Mouse (Mus musculus) spleen, postnatal 10 days (tissue): ENCODE data around the gene Col1a1.
"Not testable (repeated sequence)": the region's sequence is repeated elsewhere in the genome, so short reads cannot be mapped to it uniquely, and the experiment has no call there.

Experiments
- DNase-seq, 2 experiments: peaks; one replicate each; pipeline ENCODE4 v3.0.0; 2021 to 2022; ENCODE audit warnings: low spot score in 2 of 2

Col1a1 gene

DNA sequence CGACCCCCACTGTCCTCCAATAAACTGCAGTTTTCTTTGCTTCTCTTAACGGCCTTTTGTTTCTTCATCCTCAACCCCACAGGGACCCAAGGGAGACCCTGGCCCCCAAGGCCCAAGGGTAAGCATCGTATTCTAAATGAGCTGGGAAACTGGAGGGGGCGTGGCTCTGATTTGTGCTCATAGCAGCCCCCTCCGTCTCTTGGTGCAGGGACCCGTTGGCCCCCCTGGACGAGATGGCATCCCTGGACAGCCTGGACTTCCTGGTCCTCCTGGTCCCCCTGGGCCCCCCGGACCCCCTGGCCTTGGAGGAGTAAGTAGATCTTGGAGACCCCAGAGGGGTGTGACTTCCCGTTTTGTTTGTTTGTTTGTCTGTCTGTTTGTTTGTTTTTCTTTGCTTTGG is 2.3 kb downstream of the Col1a1 start:
- no peak for DNase-seq

DNA sequence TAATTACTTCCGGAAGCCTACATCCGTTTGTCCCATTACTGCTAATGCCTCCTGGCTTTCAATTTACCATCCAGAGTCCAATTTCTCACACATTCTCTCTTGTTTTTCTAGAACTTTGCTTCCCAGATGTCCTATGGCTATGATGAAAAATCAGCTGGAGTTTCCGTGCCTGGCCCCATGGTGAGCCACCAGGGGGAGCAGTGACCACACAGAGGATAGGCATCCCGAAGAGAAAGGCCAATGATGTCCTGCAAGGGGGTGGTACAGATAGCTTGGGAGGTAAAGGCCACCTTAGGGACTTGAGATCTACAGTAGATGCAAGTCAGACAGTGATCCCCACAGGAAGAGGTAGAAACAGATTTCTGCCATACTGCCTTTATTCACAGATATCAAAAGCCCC is 3.3 kb downstream of the Col1a1 start:
- peak; percentile 51 to 79 for DNase-seq

DNA sequence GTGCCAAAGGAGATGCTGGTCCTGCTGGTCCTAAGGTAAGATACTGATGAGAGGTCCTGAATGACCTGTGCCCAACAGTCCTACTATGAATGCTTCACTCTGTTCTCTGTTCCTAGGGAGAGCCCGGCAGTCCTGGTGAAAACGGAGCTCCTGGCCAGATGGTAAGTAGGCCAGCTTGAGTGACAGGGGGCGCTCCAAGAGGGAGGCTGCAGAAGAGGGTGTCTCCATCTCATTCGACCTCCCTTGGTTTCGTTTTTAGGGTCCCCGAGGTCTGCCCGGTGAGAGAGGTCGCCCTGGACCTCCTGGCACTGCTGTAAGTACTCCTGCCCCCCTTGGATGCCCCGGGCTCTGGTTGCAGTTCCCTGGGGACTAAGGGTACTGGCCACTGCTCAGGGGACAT is 5.1 kb downstream of the Col1a1 start:
- DNase-seq = no peak

DNA sequence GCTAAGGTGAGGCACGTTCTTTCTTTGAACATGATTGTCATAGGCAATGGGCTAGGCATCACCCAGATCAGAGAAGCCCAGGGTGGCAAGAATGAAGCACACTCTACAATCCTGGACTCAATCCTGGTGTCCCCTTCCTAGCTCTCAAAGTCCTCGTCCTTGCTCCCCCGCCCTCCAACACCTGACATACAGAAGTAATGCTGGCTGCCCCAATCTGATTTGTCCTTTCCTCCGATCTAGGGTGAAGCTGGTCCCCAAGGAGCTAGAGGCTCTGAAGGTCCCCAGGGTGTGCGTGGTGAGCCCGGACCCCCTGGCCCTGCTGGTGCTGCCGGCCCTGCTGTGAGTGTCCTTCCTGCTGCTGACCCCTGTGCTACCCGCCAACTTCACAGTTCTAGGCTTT is 5.8 kb downstream of the Col1a1 start:
- DNase-seq = no peak

DNA sequence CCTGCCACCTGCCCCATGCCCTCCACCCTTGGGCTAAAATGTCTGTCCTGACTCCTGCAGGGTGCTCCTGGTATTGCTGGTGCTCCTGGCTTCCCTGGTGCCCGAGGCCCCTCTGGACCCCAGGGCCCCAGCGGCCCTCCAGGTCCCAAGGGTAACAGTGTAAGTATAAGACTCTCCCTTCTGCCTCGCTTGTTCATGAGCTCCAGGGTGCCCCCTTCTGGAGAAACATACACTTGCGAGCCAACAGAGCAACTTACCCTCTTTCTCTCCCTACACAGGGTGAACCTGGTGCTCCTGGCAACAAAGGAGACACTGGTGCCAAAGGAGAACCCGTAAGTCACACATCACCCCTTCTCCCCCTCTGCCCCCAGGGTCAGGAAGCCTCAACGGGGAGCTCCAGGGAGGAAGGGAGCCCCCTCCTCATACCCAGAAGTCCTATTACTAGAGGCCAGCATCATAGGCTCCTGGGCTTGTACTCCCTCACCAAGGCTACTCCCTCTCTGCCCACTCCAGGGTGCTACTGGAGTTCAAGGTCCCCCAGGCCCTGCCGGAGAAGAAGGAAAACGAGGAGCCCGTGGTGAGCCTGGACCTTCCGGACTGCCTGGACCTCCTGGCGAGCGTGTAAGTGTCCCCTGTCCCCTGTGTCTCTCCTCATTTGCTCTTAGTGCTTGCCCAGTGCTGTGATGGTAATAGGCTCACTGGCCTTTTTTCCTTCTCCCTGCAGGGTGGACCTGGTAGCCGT is 6.4 kb downstream of the Col1a1 start:
- DNase-seq = peak; percentile 31 to 64

DNA sequence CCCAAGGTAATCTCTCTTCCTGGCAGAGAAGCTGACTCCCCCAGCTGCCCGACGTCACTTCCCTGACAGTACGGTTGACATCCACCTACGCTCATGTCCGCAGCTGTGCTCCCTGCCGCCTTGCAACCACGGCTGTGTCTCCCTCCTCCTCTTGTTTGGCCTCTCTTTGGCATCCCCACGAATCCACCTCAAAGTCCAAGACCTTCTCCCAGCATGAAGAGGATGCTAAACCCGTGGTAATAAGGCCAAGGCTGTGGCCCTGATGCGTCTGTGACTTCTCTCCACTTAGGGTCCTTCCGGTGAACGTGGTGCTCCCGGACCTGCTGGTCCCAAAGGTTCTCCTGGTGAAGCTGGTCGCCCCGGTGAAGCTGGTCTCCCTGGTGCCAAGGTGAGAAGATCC is 7.0 kb downstream of the Col1a1 start:
- no peak for DNase-seq

DNA sequence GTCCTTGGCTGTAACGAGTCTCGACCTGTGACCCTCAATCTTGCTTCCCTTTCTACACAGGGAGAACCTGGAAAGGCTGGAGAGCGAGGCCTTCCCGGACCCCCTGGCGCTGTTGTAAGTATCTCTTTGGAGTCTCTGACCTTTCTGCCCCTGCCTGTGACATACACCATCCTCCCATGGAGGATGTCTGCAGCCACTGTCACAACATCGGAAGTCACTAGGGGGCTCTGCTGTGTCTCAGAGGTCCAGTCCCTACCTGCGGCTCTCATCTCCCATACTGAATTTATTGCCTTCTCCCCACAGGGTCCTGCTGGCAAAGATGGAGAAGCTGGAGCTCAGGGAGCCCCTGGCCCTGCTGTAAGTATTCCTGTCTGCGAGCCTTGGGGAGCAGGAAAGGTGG is 8.3 kb downstream of the Col1a1 start:
- no peak for DNase-seq

DNA sequence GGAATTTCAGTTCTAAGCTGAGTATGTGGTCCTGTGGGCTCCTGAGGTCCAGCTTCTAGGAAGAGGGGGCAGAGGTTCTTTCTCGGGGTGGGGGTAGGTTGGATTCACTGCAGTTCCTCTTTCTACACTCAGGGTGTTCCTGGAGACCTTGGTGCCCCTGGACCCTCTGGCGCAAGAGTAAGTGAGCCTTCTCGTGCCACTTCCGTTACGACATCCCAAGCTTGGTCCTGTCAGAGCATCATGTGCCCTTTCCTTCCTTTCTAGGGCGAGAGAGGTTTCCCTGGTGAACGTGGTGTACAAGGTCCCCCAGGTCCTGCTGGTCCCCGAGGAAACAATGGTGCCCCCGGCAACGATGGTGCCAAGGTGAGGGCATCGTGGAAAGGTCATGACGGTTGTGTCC is 9.2 kb downstream of the Col1a1 start:
- no peak for DNase-seq

DNA sequence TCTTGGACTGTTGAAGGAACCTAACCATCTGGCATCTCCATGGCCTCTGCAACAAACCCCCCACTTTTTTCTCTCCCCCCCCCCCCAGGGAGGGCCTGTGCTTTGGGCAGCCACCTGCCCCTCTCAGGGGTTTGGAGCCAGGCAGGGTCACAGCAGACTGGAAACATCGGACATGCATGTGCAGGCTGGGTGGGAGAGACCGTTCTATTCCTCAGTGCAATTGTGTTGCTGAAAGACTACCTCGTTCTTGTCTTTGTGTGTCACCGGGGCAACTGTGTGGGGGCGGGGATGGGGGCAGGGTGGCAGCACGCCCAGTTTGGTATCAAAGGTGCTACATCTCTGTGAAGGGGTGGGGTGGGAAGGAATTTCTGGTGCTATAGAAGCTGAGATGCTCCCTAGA is 16.1 kb downstream of the Col1a1 start:
- no peak for DNase-seq

DNA sequence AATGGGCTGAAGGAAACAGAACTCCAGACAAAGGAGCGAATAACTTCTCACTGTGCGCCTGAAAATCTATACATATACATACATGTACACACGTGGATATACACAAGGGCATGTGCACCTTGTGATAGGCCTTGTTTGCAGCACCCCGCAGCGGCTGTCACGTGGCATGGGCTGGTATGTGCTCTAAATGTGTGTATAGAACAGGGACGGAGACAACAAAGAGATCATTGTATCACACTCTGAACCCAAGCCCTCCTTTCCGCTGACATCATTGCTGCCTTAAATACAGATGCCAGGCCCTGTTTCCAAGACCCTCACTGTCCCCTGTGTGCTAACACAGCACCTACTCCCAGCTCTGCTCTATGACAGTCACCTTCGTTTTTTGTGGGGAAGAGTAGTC is 19.1 kb downstream of the Col1a1 start:
- DNase-seq = no peak

DNA sequence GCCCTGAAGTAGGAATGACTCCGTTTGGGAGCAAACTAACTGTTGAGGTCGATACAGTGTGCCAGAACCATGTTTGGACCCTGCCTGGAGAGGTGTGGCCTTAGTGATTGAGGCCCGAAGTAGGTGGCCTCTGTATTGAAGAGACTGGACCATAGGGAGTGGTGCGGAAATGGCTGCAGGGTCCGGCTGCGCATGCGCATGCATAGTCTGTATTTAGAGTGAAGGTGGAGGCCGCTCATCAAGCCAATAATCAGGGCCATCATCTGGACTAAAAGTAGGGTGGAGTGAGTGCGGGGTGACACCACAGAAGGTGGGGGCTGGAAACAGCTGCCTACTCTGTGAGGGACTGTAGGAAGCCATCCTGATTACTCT is 21.7 kb downstream of the Col1a1 start:
- no peak for DNase-seq

DNA sequence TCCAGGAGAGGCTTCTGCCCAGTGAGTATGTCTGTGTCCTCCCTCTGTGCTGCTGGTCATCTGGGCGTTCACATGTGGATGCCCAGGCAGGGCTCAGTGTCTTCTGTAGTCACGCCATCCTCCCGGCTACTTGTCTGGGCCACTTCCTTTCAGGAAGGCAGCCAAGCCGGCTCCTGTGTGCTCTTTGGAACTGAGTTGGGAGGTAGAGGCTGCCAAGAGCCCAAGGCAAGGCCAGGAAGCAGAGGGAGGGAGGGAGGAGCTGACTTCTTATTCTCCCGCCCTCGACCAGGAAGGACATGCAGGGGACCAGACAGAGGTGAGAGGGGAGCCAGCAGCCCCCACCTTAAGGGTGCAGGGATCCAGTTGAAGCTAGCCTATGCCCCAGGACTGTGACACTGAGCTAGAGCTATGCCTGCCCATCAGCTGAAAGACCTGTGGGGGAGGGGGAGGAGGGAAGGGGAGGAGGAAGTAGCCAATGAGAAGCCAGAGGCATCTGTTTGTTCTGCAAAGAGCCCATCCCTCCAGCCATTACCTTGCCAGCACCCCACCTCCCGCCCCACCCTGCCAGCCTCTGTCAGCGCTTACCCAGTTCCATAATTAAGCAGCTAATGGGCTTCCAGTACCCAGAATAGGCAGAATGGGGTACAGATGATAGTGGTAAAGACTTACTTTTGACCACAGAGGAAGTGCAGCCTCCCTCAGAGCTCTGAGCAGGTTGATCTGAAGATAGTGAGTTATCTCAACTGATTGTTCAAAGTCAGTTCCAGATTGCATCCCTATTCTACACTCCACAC is 22.2 kb downstream of the Col1a1 start:
- no peak for DNase-seq

DNA sequence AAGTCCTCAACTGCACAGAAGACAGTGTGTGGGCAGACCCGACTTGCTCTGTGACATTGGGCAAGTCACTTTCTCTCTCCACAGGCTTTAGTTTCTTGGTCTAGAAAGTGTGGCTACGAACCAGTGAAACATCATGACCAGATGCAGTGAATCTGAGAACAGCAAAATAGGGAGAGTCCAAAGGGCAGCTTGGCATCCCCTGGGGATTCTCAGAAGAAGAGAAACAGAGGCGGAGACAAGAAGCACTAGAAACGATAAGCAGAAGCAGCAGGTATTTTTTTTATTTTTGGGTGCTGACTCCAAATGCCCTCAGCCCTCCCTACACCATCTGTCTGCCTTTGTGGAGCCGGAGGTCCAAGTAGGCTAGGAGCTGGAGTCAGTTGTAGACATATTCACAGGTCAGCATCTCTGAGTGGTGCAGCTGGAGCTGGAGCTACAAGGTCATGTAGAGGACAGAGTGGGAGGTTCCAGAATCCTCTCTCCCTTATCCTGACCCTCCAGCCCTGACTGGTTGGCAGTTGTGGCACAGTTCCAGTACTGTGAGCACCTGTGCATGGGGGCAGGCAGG is 26.6 kb downstream of the Col1a1 start:
- DNase-seq = no peak

DNA sequence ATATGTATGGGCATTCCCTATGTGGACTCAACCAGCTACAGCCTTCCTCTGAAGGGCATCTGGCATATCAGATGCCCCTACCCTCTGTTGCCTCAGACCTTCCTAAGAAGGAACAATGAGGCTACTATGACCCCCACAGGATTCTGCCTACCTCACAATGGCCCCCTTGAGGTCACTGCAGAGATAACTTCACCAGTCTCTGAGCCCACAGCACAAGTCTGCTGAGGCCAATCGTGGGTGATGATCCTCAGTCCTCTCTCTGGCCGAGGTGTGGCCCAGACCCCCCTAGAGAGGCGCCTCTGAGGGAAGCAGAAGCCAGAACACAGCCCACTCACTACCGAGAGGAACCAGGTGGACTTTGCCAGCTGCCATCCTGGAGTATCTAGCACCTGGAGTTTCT is 31.4 kb downstream of the Col1a1 start, which contains the start of gene Hils1:
Hils1 (plus strand) TSS at position 175 of the 400 bp plus-strand sequence.
- DNase-seq = no peak

DNA sequence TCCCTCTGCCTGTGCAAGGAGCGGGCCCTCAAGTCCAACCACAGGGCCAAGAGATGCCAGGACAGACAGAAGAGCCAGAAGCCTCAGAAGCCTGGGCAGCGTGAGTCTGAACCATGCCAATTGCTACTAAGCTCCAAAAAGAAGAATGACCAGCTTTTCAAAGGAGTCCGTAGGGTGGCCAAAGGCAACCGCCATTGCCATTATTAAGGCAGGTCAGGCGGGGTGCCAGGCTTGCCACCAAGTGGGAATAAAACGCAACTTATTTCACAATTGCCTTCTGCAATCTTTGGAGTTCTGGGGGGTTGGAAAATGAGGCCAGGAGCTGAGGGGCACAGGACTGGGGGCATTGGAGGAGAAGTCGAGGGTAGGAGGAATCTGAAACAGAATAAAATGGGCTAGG is 32.2 kb downstream of the Col1a1 start:
- DNase-seq = no peak

DNA sequence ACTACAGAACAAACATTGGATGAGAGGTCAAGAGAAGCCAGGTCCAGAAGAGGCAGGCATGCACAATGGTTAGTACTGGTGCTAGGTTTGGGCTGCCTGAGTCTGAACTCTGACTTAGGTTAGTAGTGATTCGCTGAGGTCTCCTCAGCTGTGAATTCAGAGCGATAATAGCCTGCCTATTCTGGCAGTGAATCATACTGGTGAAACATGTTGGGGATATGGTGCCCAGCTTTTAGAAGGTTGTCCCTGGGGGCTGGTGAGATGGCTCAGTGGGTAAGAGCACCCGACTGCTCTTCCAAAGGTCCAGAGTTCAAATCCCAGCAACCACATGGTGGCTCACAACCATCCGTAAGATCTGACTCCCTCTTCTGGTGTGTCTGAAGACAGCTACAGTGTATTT is 33.7 kb downstream of the Col1a1 start:
- DNase-seq = not testable (repeated sequence)

DNA sequence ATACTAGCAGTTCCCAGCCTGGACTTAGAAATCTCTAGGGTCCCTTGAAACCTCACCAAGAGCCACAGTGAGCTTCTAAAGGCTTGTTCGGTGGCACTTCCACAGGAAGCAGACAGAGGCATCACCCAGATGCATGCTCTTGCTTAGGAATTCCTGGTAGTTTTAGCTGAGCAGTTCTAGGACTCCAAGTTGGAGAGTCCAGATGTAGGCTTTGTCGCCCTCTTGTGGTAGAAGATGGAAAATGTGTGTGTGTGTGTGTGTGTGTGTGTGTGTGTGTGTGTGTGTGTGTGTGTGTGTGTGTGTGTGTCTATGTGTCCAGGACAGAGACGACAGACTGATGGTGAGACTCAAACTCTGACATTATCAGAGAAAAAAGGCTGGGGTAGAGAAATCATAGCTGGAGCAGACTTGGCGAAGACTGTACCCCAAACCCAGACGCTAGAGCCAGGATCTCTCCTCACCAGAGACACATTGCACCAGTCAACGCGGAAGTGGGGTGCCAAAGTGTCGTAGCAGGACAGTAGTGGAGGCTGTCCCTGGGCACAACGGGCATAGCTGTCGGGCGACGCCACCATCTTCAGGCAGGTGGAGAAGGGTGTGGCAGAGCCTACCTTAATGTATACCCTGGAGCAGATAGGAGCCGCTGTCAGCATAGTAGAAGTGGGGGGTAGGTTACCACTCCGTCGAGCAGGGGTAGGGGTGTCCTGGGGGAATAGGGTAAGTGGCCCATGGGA is 34.4 kb downstream of the Col1a1 start:
- peak; percentile 47 to 69 for DNase-seq

DNA sequence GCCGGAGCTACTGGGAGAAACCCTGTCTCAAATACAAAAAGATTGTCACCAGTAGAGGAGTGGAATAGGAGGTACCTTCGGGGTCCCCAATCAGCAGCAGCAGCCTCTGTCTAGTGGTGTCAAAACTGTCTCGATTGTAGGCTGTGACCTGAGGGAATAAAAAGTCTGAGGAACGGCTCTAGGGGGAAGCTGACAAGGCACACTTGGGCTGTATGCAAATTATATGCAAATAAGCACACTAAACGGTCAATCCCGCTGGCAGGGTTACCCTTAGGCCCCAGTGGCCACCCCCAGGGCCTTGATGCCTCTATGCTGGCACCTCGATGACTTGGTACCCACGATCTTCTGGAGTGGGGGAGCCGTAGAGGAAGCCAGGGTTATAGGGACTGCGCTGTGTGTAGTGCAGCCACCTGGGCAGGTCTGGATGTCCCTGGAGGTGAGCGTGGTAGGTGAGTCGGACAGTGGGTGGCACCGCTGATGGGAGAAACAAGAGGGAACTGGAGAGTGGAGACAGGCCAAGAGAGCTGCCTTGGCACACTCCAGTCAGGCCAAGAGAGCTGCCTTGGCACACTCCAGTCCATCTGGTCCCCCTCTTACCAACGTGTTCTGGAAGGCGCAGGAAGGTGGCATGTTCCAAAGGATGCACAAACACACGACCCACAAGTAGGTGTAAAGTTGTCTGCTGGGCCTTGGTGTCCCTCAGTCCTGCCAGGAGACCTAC is 36.0 kb downstream of the Col1a1 start:
- no peak for DNase-seq

DNA sequence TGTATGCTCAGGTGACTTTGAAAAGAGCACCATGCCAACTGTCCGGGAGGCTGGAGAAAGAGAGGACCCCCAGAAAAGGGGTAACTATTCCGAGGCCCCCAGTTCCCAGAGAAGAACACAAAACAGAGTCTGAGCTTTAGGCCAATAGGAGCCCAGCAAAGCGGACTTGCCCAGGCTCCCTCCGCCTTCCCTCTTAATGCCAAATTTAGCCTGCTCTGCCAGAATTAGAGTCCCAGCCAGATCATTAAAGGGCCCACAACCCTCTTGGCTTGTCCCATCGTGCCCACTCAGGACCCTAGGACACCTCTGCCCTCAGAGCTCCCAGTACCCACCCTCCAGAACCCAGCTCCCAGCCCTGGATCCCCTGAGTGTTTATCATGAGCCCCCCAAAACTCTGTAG is 36.9 kb downstream of the Col1a1 start:
- DNase-seq = no peak

DNA sequence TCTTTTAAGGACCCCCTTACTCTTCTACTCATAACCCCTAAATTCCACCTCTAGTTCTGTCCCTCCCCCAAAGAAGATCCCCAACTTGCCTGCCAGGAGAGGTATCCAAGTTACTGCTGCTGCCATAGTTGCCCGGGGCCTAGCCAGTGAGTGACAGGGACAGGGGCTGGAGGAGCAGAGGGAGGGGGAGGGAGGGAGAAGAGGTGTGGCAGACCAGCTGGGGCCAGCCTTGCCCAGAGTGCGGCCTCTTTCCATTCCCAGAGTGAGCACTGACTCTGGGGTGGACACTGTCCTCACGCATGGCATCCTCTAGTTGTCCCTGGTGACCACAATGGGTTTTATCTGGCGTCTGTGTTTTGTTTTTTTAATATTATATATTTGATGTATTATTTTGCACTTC is 37.3 kb downstream of the Col1a1 start:
- no peak for DNase-seq

DNA sequence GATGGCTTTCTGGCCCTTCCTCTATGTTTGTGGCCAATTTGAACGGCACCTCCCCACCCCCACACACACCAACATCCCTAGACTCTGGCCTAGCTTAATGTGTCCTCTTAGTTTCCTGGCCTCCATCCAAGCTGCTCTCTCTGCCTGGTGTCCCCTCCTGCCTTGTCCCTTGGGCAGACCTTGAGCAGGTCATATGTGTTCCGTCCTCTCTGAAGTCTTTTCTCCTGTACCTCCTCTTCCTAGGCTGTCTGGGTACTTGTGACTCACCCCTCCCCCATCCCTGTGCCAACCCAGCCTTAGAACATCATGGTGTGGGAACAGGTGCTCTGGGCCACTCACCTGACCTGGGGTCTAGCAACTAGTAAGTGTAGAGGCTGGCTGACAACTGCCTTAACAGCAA is 38.9 kb downstream of the Col1a1 start:
- DNase-seq = no peak

DNA sequence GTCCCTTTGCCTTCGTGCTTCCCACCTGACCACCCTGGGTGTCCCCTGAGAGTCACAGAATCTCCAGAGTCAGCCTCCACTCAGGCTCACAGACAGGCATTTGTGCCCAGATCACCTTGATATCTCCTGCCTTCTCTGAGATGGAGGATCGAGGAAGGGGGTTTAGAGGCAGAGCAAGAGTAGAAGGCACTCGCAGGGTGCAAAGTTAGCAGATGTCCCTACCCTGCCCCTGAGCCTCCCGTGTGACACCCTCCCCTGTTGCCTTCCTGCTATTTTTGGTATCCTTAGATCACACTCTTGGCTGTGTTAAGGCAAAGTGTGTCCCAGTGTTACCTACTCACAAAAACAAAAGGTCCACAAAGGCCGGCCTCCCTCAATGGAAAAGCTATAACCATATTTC is 40.2 kb downstream of the Col1a1 start, which contains the start of gene Sgca:
Sgca (minus strand) TSS at position 129 of the 400 bp plus-strand sequence.
- DNase-seq = no peak
